Mouse (Mus musculus): ENCODE data around the gene Nol4l. TPM values are rescaled to one million over a fixed set of nuclear protein-coding genes. Genes with fewer than 3 reads are reported as not detected.
"Not testable (repeated sequence)": the region's sequence is repeated elsewhere in the genome, so short reads cannot be mapped to it uniquely, and the experiment has no call there.

Nol4l gene
- total RNA-seq, 4 experiments from 2014 or later, result 9.9 to 19.6 (median 12.8) TPM

DNA sequence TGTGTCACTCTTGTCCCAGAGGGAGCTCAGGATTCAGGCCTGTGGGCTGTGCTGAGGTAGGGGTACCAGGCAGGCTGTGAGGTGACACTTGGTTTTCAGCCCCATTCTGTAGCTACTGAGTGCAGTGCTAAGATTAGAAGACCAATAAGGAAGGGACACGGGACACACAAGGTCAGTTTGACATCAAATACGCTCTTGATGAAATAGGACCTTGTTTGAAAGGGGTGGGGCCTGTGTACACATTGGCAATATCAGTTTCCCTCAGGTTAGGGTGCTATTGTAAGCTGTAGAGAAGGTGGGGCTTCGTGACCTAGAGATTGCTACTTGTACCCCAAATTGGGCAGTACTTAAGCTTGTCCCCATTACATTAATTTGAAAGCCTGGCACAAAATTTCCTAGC lies 124.9 kb downstream of the Nol4l start:
- no peak for DNase-seq

DNA sequence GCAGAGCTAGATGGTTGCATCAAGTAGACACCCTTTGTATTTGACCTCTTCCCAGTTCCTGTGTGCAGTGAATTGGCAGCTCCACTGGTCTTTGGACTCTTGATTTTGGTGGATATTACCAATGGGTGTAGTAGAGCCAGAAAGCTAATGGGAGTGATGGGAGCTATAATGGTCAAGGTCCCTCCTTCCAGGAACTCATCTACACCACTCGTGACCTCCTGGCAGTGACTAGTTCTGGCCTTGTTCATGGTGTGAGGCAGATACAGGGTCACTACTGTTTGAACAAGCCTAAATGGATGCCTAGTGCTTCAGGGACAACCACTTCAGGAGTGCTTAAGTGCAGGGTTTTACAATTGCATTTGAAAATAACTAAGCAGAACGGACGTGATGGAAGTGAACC lies 125.7 kb downstream of the Nol4l start:
- no peak for DNase-seq

DNA sequence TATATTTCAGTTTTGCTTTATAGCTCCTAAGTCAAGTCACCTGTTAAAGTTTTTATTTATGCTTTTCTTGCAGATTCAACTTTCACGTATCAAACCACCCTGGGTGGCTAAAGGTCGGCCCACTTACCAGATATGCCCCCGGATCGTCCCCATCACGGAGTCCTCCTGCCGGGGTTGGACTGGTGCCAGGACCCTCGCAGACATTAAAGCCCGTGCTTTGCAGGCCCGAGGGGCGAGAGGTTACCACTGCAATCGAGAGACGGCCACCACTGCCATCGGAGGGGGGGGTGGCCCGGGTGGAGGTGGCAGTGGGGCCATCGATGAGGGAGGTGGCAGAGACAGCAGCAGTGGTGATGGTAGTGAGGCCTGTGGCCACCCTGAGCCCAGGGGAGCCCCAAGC lies 130.6 kb downstream of the Nol4l start:
- DNase-seq, result no peak

DNA sequence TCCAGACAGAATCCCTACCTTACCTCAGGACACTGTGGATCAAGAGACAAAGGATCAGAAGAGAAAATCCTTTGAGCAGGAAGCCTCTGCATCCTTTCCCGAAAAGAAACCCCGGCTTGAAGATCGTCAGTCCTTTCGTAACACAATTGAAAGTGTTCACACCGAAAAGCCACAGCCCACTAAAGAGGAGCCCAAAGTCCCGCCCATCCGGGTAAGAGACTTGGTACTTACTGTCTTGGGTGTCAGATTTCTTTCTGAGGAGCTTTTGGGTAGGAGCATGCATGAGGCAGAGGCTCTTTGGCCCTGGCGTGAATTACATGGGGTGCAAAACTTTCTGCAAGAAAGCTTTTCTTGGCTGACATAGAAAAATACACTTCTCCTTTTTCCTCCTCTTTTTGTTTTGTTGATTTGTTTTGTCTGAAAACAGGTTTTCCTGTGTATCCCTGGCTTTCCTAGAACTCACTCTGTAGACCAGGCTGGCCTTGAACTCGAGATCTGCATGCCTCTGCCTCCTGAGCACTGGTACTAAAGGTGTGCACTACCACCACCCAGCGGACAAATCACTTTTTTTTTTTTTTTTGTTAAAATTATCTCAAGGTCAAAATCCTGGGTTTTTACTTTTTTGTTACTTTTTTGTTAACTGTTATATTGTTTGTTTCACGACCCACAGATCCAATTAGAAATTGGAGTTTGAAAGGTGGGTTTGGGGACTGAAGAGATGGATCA lies 131.8 kb downstream of the Nol4l start:
- no peak for DNase-seq

DNA sequence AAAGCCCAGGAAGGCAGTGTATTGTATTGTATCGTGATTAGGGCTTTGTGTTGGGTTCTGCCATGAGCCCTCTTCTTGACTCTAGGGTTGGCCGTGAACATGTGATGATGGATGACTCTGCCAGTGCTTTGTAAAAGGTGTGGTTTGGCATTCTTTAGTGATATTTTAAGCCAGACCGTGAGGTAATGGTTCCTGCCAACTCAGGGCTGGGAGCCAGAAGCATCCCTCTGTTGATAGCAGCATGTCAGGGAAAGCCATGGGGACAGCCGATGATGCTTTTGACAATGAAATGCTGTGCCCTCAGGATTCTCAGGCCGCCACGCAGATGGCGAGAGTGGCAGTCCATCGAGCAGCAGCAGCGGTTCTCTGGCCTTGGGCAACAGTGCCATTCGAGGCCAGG lies 136.7 kb downstream of the Nol4l start:
- DNase-seq, result no peak

DNA sequence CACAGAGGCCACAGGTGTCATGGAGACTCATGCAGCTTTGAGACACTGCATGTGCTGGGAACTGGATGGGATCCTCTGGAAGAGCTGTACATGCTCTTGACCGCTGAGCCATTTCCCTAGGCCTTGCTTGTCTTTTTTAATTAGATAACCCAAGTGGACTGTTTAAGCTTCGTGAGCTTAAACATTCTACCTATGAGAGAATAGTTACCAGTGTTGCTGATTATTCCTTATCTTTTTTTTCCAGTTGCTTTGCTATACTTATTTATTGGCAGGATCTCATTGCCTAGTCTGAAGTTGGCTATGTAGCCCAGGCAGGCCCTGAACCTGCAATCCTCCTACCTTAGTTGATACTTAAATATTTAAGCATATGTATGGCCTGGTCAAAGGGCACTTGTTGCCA lies 139.9 kb downstream of the Nol4l start:
- DNase-seq, result no peak

DNA sequence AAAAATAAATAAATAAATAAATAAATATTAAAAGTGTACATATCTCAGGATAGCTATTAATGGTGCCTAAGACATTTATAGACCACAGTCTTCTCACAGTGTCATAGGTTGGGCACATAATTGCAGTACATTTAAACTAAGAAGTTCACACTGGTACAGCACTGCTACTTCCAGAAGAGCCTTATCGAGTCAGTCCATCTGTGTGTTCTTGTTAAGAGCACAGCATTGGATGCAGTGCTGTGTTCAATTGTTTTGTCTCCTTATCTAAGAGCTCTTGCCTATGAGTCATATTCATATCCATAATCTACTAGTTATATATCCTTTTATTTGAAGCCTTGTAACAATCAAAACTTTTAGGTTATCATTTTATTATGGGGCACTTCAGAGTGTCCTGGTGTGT lies 149.3 kb downstream of the Nol4l start:
- DNase-seq, result no peak

DNA sequence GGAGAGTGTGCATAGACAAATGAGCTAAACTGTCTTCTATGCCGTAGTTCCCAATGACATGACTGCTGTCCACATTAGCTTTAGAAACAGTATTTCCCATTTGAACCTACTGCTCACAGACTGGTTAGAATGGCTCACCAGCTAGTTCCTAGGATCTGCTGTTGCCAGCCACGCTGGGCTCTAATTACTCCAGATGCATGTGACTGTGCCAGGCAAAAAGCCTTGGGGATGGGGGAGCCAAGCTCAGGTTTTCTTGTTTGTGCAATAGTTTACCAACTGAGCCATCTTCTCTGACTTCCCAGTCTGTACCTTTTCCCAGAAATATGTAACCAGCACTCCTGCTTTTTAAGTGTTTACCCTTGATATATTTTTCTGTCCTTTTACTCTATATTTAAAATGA lies 154.4 kb downstream of the Nol4l start:
- DNase-seq, result no peak

DNA sequence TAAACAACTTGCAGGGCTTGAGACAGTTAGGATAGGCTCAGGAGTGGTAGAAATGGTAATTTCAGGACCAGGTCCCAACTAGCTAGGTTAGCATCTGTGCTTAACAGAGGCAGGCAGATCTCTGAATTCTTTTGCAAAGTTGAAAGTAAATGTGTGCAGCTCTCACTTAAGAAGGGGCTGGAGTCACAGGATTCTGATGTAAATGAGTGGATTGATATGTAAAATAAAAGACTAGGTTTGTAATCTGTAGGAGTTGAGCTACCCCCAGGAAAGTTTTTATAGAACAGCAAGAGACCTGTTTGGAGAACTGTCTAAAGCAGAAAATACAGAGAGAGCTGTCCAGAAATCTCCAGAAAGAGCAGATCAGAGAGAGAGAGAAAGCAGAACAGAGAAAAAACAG lies 158.9 kb downstream of the Nol4l start:
- no peak for DNase-seq

DNA sequence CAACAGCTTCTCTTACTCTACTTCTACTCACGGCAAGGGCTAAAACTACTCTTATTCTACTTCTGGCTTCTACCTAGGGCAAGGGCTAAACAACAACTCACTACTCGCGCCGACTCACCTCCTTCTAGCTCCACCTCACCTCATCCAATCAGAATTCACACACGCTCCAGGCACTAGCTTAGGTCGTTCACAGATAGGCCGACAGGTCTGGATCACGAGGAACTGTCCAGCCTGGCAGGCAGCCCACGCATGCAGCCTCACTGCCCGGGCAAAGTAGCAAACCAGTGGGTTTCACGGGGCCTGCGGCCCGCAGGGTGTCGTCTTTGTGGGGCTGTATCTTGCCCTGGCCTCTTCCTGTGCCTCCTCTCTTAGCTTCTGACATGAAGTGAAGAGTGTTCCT lies 165.2 kb downstream of the Nol4l start:
- not testable (repeated sequence) for DNase-seq

DNA sequence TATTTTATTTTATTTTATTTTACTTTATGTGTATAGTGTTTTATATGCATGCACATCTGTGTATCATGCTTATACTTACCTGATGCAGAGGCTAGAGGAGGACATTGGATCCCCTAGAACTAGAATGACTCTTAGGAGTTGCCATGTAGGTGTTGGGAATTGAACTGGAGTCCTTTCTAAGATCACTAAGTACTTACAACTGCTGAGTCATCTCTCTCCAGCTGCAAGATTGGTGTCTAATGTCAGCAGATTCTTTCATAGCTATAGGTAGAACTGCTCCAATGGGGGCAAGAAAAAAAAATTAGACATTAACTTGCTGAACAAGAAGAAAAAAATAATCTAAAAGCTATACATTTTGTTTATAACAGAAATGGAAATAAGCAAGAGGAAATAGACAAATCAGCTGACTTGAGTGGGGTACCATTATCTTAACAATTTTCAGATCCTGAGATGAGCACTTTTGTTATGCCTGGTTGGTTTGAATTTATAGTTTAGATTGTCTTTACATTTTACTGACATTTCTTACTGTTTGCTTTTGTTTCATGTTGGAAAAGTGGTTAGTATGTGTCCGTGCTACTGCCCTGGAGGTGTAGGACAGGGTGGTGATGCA lies 168.6 kb downstream of the Nol4l start:
- DNase-seq, result no peak

Other genes starting within 250 kb of the Nol4l start
- 10 to 100 TPM; 28.7 to 34.4 (median 32.1) TPM for gene Kif3b, start 238.6 kb downstream of the Nol4l start, total RNA-seq (2022)
- gene Asxl1, start 184.1 kb downstream of the Nol4l start, total RNA-seq (2022), result 10 to 100 TPM; 31.1 to 39.8 (median 33.2) TPM
- gene 4930404H24Rik, start 37.2 kb downstream of the Nol4l start, total RNA-seq (2022), result not detected
- 10 to 100 TPM; 39.0 to 48.0 (median 45.0) TPM for gene Commd7, start 102.8 kb upstream of the Nol4l start, total RNA-seq (2022)
- 1 to 10 TPM; 2.1 to 3.9 (median 2.8) TPM for gene Dnmt3b, start 119.5 kb upstream of the Nol4l start, total RNA-seq (2022)
- gene Dnmt3c, start 166.7 kb upstream of the Nol4l start, total RNA-seq (2022), result not detected
- 100 to 1,000 TPM in 3 of 4 experiments, 10 to 100 TPM in 1; 72.9 to 117 (median 101) TPM for gene Mapre1, start 211.3 kb upstream of the Nol4l start, total RNA-seq (2022)
- gene Efcab8, start 250.0 kb upstream of the Nol4l start, total RNA-seq (2022), result under 1 TPM; 0.12 to 0.80 (median 0.63) TPM